Mouse (Mus musculus): ENCODE results near the gene Slc30a6. TPM values are rescaled to one million over a fixed set of nuclear protein-coding genes. Genes with fewer than 3 reads are reported as not detected.

Gene Slc30a6
- polyA plus RNA-seq, 1 experiment from 2014 or later: 29.5 TPM

DNA sequence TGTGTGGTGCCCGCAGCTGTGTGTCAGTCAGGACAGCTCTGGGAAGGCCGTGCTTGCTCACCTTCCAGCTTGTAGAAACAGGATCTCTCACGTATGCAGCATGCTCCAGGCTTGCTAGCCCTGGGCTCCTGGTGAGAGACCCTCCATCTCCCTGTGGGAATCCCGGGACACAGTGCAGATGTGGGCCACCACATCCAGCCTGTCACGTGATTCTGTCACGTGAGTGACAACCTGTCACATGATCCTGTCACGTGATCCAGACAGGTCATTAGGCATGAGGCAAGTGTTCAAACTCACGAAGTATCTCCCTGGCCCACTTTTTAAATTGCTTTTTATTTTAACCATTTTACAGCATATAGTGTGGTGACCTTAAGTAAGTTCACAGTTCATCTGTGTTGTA lies 17.9 kb downstream of the Slc30a6 start:
- Histone ChIP-seq H3K4me1 (replicated peaks) (no peaks in the 10 kb centered on the region), H3K27me3 (no peaks in the 10 kb centered on the region), H3K9ac (no peak overlapping the region), H3K9me3 (no peaks in the 10 kb centered on the region), H3K36me3 (peaks cover 84% of the 10 kb centered on the region), H3K4me2 (no peak overlapping the region), H3K27ac (no peak overlapping the region), H3K4me3 (no peak overlapping the region)
- no peak for ATAC-seq (ENCODE audit: low FRiP score)
- WGBS: 86% methylated on average over 8 of the region's 8 CpGs

DNA sequence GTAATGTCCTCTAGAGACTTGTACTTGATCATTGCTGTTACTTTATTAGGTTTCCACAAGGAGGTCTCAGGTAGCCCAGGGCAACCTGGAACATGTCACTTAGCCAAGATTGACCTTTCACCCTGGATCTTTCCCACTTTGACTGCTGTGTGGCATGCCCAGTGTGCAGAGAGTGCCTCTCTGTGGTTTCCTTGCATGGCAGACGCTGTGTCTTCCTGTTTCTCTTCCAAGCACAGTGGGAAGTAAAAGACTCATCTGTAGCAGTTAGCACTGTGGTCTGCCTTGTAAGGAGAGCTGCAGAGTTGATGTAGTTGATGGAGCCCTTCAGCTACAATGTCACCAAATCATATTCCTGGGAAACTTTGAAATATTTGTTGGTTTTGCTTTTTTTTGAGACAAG lies 19.3 kb downstream of the Slc30a6 start:
- Histone ChIP-seq H3K36me3 (peaks cover 85% of the 10 kb centered on the region), H3K9ac (no peak overlapping the region), H3K9me3 (no peaks in the 10 kb centered on the region), H3K4me3 (no peak overlapping the region), H3K27ac (no peak overlapping the region), H3K4me1 (replicated peaks) (no peaks in the 10 kb centered on the region), H3K27me3 (no peaks in the 10 kb centered on the region), H3K4me2 (no peak overlapping the region)
- ATAC-seq (ENCODE audit: low FRiP score): no peak
- WGBS: 72% methylated on average over 1 of the region's 1 CpGs

DNA sequence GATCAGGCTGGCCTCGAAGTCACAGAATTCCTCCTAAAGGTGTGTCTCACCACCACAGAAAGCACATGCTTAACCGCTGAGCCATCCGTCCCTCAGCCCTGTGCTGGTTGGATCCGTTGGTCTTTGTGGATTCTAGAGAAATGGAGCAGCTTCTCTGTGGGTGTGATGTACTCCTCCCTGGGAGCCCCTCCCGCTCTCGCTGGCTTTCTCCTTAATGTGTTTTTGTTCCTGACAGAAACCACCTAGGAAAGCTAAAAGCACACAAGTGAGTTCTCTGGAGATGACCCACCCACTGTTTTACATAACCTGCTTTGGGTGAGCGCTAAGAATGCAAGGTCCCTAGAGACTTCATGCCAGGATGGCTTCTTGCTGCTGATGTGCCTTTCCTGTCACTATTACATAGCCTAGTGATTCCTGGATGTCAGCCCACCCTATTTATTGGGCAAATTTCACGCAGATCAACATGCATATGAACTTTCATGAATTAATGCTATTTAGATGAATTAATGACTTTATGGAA lies 21.5 kb downstream of the Slc30a6 start:
- Histone ChIP-seq H3K4me1 (replicated peaks) (no peaks in the 10 kb centered on the region), H3K9me3 (no peaks in the 10 kb centered on the region)
- ATAC-seq (ENCODE audit: low FRiP score): no peak

DNA sequence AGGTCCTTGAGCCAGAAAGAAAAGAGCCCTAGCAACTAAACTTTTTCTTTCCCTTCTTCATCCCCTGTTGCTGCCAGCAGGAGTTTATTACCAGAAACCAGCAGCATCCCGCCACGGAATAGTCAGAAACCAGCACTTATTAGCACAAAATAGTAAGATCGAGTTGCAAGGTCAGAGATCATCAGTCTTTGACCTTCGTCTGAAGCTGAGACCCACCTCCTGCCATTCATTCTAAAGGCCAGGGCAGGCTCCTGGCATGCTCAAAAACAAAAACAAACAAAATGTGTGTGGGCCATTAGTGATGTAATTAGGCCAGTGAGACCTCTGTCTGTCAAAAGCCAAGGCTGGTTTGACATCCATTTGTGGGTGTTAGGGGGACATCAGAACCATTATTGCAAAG lies 22.8 kb downstream of the Slc30a6 start:
- Histone ChIP-seq H3K4me1 (replicated peaks) (no peaks in the 10 kb centered on the region), H3K9me3 (no peaks in the 10 kb centered on the region), H3K4me3 (no peak overlapping the region), H3K27ac (no peak overlapping the region), H3K27me3 (no peaks in the 10 kb centered on the region), H3K4me2 (no peak overlapping the region), H3K36me3 (peaks cover 76% of the 10 kb centered on the region), H3K9ac (no peak overlapping the region)
- ATAC-seq (ENCODE audit: low FRiP score): no peak
- 29% methylated on average over 4 of the region's 4 CpGs for WGBS

More for the DNA sequence above, 21.5 kb downstream of the Slc30a6 start:
- WGBS: 91% methylated on average over 8 of the region's 8 CpGs
- Histone ChIP-seq H3K4me3 (no peak overlapping the region), H3K4me2 (no peak overlapping the region), H3K36me3 (peaks cover 79% of the 10 kb centered on the region), H3K27me3 (no peaks in the 10 kb centered on the region), H3K9ac (no peak overlapping the region), H3K27ac (no peak overlapping the region)

DNA sequence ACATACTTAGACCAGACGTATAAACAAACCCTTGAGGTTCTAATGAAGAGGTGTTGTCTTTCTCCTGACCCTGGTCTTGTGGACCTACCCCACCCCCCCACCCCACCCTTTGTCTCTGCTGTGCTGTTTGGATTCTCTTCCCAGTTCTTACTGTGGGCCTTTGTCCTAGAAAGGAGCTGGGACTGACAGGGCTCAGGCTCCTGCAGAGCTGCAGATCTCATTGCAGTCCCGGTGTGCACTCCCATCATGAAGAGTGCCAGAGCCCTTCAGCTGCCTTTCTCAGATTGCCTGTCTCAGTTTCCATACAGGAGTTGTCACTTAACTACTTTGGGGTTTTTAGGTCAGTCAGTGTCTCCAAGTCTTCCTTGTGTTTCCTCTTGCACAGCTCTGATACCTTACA lies 25.2 kb downstream of the Slc30a6 start:
- Histone ChIP-seq H3K4me1 (replicated peaks) (peaks cover 7% of the 10 kb centered on the region; the same call in 1 of the 2 replicates), H3K4me2 (no peak overlapping the region), H3K27me3 (no peaks in the 10 kb centered on the region), H3K4me3 (no peak overlapping the region), H3K9ac (no peak overlapping the region), H3K27ac (no peak overlapping the region), H3K36me3 (peaks cover 66% of the 10 kb centered on the region), H3K9me3 (no peaks in the 10 kb centered on the region)
- ATAC-seq (ENCODE audit: low FRiP score): no peak
- WGBS: 67% methylated on average over 2 of the region's 2 CpGs

DNA sequence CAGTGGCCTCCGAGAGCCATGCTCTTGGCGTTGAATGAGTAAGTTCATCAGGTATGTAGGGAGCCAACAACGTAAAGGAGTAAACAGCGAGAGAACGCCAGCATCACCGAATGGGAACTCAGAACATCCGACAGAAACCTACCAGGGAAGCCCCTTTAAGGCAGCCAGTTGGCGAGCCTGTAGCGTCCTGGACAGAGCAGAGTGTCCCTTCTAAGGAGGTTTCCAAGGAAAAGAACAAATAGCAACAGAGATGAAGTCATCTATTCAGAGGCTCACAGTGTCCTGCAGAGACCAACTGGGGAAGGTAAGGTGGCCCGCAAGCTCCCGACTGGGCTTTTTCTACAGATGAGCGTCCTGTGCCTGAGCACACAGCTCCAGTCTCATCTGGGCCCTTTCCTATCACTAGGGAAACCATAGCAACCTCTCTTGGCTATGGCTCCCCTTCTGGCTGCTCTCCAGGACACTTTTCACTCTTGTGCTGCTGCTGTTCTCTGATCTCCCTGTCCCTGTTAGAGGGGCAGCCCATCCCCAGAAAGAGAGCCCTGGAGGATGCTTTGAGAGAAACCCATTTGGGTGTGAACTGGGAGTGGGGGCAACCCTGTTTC lies 29.1 kb downstream of the Slc30a6 start:
- Histone ChIP-seq H3K4me3 (no peak overlapping the region), H3K4me1 (replicated peaks) (peaks cover 7% of the 10 kb centered on the region; the same call in 1 of the 2 replicates), H3K36me3 (peaks cover 60% of the 10 kb centered on the region), H3K27ac (0 out of 2 replicates have a peak overlapping the region, but pooled peaks have one; percentile 15), H3K4me2 (no peak overlapping the region), H3K9me3 (no peaks in the 10 kb centered on the region), H3K9ac (no peak overlapping the region), H3K27me3 (no peaks in the 10 kb centered on the region)
- peak; percentile 90 for ATAC-seq (ENCODE audit: low FRiP score)
- WGBS: 50% methylated on average over 12 of the region's 12 CpGs

DNA sequence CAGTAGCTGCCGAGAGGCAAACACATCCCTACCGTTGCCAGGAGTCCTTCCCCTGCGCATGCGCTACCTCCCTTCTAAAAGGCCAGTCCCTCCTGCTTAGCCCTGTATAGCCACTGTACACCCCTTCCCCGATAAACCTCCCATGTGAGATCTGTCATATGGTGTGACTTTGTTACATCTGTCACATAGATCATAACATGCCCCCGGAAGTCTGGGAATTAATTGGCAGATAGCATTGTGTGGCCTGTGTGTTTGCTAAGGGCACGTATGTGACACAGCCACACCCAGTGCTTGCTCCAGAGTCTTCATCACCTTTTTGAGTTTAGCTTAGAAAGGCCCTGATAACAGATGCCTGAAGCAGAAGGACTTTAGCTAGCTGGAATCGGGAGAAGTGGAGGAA lies 34.7 kb downstream of the Slc30a6 start:
- no peak overlapping the region for H3K27ac ChIP-seq
- no peak overlapping the region for H3K4me3 ChIP-seq
- ATAC-seq (ENCODE audit: low FRiP score): no peak
- H3K4me2 ChIP-seq: no peak overlapping the region
- H3K36me3 ChIP-seq: peaks cover 23% of the 10 kb centered on the region
- no peak overlapping the region for H3K9ac ChIP-seq
- no peaks in the 10 kb centered on the region for H3K4me1 ChIP-seq (replicated peaks)
- no peaks in the 10 kb centered on the region for H3K27me3 ChIP-seq
- H3K9me3 ChIP-seq: no peaks in the 10 kb centered on the region
- WGBS: 90% methylated on average over 8 of the region's 8 CpGs

DNA sequence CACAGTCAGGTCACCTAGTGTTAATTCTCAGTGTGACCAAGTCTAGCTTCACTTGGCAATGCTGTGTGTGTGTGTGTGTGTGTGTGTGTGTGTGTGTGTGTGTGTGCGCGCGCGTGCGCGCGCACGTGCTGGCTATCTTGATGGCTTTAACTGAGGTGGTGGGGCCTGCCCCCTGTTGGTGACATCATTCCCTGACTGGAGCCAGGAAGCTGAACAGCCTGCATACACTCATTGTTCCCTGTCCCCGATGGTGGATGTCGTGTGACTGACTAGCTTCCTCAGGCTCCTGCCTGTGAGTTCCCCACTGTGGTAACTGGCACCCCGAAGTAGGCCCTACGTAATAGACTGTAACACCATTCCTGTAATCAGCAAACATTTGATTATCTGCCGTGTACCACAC lies 36.1 kb downstream of the Slc30a6 start:
- H3K9me3 ChIP-seq: no peaks in the 10 kb centered on the region
- 65% methylated on average over 13 of the region's 13 CpGs for WGBS
- peaks cover 22% of the 10 kb centered on the region for H3K36me3 ChIP-seq
- H3K27ac ChIP-seq: no peak overlapping the region
- H3K4me3 ChIP-seq: no peak overlapping the region
- no peaks in the 10 kb centered on the region for H3K27me3 ChIP-seq
- no peak overlapping the region for H3K9ac ChIP-seq
- H3K4me2 ChIP-seq: no peak overlapping the region
- H3K4me1 ChIP-seq (replicated peaks): no peaks in the 10 kb centered on the region
- ATAC-seq (ENCODE audit: low FRiP score): no peak

DNA sequence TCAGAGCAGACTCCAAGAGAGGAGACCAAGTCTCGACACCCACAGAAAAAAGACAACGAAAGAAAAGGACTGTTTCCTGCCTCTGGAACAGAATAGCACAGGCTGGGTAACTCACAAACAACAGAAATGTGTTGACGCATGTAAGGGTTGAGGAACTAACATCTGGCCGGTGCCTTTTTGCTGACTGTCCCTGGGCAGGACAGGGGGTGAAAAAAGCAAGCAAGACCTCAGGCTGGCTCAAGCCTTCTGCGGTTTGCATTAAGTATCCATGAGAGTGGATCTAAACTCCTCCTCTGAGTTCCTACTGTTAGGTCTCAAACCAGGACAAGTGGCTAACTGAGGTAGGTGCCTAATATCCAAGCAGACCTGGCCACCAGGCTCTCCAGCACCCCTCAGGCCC lies 37.2 kb downstream of the Slc30a6 start:
- Histone ChIP-seq H3K27ac (no peak overlapping the region), H3K4me3 (no peak overlapping the region), H3K9me3 (no peaks in the 10 kb centered on the region), H3K36me3 (peaks cover 12% of the 10 kb centered on the region), H3K27me3 (no peaks in the 10 kb centered on the region), H3K4me2 (no peak overlapping the region), H3K4me1 (replicated peaks) (no peaks in the 10 kb centered on the region), H3K9ac (no peak overlapping the region)
- 84% methylated on average over 5 of the region's 5 CpGs for WGBS
- no peak for ATAC-seq (ENCODE audit: low FRiP score)

DNA sequence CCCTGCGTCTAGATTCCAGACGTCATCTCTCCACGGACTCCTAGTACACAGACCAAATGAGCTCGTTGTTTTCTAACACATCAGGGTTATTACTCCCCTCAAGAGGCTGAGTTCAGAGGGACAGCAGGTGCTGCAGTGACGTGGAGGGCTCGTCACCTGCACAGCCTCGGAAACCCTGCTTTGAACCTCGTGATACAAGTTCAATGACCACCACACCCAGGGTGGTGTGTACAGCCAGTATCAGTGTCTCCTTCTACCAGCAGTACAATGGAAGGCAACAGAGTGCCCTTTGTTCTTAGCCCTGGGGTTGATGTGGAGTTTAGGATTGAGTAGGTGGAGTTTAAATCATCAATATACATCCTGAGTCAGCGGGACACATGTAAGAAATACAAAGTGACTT lies 42.4 kb downstream of the Slc30a6 start:
- H3K36me3 ChIP-seq: no peaks in the 10 kb centered on the region
- H3K4me2 ChIP-seq: no peak overlapping the region
- H3K4me3 ChIP-seq: no peak overlapping the region
- no peak for ATAC-seq (ENCODE audit: low FRiP score)
- no peaks in the 10 kb centered on the region for H3K9me3 ChIP-seq
- H3K27ac ChIP-seq: no peak overlapping the region
- H3K27me3 ChIP-seq: no peaks in the 10 kb centered on the region
- H3K4me1 ChIP-seq (replicated peaks): no peaks in the 10 kb centered on the region
- H3K9ac ChIP-seq: no peak overlapping the region
- 91% methylated on average over 9 of the region's 9 CpGs for WGBS

DNA sequence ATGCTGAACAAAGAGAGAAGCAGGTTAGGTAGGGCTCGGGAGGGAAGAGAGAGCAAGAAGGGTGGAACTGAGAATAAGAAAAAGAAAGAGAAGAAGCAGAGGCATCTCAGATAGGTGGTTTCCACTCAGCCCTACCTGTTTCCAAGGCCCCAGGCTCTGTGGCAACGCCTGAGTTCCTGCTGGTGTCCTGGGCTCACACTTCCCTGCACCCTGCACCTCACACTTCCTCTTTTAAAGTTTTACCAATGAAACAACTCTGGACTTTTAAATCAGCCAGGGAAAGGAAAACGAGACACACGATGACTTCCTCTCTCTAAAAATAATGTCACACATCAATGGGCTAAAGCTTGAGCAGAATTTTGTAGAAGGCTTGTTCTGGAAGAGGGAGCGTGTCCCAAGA lies 45.1 kb downstream of the Slc30a6 start:
- Histone ChIP-seq H3K9ac (no peak overlapping the region), H3K36me3 (no peaks in the 10 kb centered on the region), H3K27ac (no peak overlapping the region), H3K4me1 (replicated peaks) (no peaks in the 10 kb centered on the region), H3K9me3 (no peaks in the 10 kb centered on the region), H3K4me2 (no peak overlapping the region), H3K27me3 (no peaks in the 10 kb centered on the region), H3K4me3 (no peak overlapping the region)
- no peak for ATAC-seq (ENCODE audit: low FRiP score)
- 78% methylated on average over 5 of the region's 5 CpGs for WGBS

DNA sequence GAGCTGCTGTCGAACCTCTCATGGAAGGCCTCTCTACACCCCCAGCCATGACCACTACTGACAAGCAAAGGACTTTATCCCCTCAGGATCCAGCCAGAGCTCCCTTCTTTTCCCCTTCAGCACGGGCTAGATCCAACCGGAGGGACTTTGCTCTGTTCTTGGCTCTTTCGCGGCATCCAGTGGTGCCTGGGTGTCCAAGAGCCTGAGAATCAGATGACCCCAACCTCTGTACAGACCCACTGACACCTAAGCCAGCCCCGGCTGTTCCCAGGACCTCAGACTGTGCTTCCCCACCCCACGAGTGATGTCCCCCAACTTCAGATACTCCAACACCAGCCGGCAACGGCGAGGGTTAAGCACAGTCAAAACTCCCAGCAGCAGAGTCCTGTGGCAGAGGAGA lies 54.4 kb downstream of the Slc30a6 start:
- Histone ChIP-seq H3K4me2 (no peak overlapping the region), H3K4me3 (no peak overlapping the region), H3K36me3 (no peaks in the 10 kb centered on the region), H3K27ac (no peak overlapping the region), H3K9ac (no peak overlapping the region), H3K9me3 (no peaks in the 10 kb centered on the region), H3K4me1 (replicated peaks) (no peaks in the 10 kb centered on the region), H3K27me3 (no peaks in the 10 kb centered on the region)
- WGBS: 96% methylated on average over 10 of the region's 10 CpGs
- no peak for ATAC-seq (ENCODE audit: low FRiP score)

DNA sequence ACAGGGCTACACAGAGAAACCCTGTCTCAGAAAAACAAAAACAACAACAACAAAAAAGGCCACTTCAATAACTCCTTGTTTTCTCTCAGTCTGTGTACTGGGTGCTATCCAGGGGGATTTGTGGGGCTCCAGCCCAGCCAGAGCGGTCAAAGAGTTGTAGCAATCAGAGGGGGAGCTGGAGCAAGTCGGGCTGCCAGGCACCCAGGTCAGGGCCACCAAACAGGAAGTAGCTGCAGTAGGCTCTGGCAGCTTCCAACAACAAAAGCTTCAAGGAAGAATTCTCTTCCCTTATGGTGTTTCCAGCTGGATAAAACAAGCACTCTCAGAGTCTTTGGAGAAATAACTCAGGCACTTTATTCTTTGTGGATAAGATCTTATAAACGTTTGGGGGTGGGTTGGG lies 58.5 kb downstream of the Slc30a6 start:
- H3K27ac ChIP-seq: no peak overlapping the region
- H3K4me2 ChIP-seq: no peak overlapping the region
- H3K4me1 ChIP-seq (replicated peaks): no peaks in the 10 kb centered on the region
- H3K27me3 ChIP-seq: no peaks in the 10 kb centered on the region
- no peaks in the 10 kb centered on the region for H3K36me3 ChIP-seq
- no peaks in the 10 kb centered on the region for H3K9me3 ChIP-seq
- H3K9ac ChIP-seq: no peak overlapping the region
- 88% methylated on average over 3 of the region's 3 CpGs for WGBS
- no peak overlapping the region for H3K4me3 ChIP-seq
- ATAC-seq (ENCODE audit: low FRiP score): no peak

Measured in hindbrain, embryonic 13.5 days (tissue).